Mouse (Mus musculus) right cerebral cortex, adult 2 months (tissue): ENCODE measurements around the gene Cers3.
A peak's percentile ranks its signal among the peaks of the same experiment; 100 is the strongest.

Experiments
- DNase-seq, 2 experiments: peaks; one replicate each; pipeline ENCODE4 v3.0.0; 2021 to 2022; ENCODE audit warnings: low spot score in 2 of 2

Cers3 gene

DNA sequence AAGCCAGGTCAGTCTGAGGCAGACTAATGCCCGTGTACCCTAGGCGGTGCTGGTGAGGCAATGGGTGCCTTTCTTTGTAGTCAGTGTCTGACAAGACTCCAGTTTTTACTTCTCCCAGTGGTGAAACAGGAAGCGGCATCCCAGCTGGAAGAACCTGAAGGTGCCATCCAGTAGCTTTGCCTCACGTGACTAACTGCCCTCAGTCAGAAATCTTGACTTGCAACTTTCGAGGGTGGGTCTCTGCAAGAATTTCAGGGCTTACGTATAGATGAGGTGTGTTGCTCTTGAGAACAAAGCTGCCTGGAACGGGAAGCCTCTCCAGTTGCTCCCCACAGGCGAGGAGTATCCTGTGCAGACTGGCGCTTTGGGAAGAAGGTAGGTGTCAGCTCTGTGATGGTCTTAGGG is at the start of gene Cers3:
TSS of gene Cers3 (plus strand) at position 128 of the 405 bp plus-strand sequence.
- DNase-seq, result no peak

DNA sequence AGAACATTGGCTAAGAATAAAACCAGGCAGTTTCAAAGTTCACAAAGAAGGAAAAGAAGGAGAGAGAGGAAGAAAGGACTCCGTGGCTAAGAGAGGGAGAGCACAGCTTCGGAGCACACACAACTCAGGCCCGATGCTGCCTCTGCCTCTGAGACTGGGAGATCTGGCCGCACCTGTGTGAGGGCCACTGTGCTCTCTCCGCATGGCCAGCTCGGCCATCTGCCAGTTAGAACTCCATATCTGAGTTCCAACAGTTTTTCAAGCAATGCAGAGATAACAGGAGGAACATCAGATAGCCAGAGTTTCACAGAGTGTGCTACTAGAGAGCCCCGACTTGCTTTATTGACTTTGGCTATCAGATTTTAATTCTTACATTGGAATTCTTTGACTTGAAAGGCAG is 48.8 kb upstream of the Cers3 start:
- no peak for DNase-seq

DNA sequence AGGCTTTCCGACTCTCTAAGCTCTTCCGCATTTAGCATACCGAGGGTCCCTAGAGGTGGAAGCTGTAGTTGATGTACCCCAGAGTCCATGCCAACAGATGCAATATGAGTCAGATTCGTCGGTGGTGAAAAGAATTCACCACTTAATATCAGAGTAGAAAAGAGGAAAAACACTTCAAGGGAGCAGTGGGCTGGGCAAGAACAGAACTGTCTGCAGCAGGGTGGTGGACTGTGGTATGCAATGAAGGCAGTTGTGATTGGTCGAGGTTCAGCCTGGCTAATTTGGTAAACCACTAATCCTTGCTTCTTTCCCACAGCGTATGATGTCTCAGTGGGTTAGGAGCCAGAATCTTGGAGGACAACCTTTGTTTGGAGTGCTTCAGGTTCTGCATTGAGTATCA is 40.6 kb upstream of the Cers3 start:
- DNase-seq, result no peak

DNA sequence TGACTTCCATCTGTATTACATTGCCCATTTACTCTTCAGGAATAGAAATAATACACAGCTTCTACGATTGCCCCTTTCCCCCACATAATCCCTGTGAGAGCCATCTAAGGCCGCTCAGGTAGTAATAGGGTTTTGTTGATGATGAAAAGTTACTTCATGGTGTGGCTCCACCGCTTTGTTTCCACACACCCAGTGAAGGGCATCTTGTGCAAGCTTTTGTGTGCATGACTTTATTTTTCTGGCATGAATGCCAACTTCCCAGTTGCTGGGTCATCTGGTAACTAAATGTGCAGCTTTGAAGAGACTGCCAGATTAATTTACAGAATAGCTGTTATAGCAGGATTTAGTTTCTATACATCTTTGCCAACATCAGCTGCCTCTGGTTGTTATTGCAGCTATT is 38.7 kb upstream of the Cers3 start:
- DNase-seq, result no peak

DNA sequence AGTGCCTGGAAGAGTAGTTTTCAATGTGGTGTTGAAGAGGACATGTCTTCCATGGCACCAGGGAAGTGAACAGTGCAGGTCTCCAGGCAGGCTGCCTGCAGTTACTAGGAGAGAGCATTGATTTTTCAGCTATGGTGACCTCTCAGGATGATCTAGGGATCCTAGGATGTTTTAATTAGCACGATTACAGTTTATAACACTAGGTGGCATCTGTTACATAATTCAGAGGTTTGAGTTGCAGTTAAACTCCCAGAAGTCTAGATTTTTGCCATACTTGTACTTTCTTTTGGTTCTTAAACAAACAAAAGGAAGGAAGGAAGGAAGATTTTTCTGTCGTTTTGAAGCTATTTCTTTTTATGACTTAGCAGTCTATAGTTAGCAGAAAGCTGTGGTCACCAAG is 32.1 kb upstream of the Cers3 start:
- no peak for DNase-seq

DNA sequence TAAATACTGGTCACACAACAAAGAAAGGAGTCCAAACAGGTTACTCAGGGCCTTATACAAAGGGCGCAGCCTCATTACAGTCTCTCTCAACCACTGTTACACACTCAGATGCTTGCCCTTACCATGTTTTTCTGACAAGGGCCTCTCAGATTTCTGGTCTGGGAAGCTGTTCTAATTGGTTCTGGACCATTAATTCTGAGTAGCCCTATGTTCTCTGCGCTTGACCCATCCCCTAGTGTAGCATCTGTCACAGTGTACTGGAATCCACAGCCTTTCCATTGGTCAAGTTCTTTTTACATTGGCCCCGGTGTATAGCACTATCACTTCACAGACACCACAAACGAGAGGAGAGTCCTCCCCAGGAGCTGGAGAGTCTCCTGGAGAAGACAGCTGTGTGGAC is 18.8 kb upstream of the Cers3 start:
- DNase-seq, result no peak

DNA sequence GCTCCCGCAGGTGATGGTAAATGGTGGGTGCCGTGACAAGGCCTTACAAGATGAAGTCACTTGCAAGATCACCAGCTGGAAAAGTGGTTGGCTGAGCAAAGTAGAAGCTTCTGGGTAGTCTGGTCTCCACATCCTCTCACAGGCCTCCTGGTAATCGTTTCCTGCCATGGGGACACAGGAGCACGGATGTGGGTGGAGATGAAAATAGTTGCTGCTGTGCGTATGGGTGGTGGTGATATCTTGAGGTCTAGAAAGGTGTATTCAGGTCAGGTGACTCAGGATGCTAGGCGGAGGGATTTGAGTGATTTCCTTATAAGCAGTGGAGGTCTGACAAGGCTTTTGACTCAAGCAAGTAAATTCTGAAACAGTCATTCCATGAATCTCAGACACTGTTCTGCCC is 18.4 kb upstream of the Cers3 start:
- DNase-seq, result no peak

DNA sequence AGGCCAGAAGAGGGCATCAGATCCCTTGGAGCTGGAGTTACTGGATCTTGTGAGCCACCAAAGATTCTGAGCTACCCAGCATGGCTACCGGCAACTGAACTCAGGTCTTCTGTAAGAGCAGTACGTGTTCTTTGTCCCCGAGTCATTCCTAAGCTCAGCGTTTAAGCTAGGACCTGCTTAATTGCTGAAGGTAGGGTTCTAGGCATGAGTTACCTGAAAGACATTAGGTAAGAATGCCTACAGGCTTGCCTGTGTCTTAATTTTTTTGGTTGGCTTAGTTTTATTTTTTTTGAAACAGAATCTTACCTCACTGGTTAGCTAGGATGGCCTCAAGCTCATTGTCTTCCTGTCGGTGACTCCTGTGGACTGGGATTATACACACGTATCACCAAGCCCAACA is 15.2 kb upstream of the Cers3 start:
- DNase-seq, result no peak

DNA sequence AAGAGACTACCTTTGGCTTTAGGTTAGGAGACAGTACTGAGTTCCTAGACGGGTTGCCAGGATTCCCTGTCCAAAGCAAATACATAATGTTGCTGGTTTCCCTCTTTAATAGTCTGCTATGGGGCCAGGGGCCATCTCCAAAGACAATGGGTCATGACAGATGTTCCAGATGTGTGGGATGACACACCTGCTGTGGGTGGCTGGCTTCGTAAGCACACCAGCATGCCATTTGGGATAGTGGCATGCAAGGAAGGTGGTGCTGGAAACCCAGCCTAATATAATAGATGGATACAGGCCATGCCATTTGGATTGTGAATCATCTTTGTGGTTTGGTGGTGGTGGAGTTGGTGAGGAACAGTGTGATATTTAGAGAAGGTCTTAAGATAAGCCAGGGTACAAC is 14.1 kb upstream of the Cers3 start:
- no peak for DNase-seq

DNA sequence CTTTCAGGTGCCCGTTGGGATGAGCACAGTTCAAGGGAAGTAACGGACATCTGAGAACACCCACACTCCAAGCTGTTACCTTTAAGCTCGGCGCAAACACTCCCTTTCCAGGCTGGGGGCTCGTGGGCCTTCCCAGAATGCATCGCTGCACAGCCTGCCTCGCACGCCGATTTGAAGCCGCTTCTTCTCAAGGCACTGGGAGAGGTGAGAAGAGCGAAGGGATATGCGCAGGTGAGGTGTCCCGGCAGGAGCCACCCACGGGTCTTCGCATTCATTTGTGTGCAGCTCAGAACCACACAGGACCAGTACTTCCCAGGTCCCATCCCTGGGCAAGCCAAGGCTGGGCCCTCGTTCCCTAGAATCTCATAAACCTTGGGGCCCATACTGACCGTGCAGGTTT is 9.9 kb upstream of the Cers3 start:
- DNase-seq, result no peak

DNA sequence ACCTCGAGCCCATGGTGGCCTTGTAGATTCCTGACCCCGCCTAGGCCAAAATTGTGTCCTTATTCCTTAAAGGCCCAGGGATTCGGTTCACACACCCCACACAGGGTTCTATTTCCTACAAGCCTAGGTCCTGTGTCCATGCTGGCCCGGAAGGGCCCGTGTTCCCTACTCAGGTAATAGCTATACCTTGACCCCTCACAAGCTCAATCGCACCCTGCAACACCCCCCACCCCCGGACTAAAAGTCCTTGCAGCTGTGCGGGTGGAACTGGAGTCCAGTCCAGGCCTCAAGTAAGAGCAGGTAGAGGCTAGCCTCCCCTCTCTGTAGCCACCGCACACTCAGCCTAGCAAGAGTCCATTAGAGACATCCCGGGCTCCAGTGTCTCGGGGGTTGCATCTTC is 9.4 kb upstream of the Cers3 start:
- DNase-seq, result no peak

DNA sequence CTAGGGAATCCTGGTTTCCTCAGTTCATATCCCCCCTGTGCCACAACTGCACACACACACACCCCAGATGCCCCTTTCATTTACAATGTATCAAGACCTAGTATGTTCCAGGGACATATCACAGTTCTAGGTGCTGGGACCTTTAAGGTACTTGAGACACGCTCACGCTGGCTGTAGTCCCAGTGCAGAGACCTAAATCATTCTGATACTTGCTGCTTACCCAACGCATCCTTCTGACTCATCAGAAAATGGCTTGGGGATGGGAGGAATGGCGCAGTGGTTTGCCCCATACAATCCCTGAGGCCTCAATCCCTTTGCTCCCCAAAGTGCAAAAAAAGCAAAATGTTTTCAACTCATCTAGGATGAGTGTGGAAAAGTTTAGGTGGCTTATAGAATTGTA is 8.8 kb upstream of the Cers3 start:
- no peak for DNase-seq

DNA sequence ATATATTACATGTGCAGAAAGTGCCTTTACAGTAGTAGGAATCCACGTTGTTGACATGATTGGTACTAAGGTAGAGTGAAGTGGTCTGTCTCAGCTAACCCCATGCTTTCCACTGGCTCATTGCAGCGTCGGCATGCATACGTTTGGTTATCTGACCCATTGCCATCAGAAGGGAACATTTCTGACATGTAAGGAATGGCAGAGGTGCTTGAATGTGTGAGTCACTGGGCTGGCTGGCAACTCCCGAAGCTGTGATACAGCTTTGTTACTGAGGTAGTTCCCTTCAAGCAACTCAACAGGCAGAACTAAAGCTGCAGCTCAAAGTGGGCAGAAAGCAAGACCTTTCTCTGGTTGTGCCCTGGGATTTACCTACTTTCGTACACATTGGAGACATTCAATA is 8.3 kb upstream of the Cers3 start:
- DNase-seq, result no peak

DNA sequence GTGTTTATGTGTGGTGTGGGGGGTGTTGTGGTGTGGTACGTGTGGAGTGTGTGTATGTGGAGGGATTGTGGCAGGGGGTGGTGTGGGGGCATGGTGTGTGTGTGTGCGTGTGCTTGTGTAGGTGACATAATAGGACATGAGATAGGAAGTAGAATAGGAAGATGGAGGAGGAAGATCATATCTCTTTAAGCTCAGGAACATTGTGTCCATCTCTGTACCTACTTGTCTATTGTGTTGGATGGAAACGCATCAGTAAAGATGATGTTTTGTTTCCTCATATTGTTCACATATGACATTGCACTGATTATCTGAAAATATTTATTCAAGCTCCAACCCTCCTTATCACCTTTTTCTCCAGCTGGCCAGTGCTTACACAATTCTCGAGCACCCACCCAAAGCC is 5.9 kb upstream of the Cers3 start:
- no peak for DNase-seq

DNA sequence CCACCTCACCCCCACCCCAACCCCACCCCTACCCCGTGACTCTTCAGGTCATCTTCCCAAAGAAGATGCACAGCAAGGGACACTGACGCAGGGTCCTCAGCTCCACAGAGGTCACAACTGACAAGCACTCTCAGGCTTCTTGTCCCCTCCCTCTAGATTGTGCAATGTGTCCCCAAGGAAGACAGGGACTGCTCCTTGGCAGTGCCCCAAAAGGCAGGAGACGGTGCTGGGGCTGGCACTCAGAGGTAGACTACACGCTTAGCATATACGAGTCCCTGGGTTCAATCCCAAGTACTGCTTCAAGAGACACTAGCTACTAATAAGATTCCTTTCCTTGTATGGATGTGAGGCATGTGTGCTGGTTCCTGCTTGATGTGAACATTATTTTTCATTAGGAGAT is 2.3 kb upstream of the Cers3 start:
- no peak for DNase-seq

DNA sequence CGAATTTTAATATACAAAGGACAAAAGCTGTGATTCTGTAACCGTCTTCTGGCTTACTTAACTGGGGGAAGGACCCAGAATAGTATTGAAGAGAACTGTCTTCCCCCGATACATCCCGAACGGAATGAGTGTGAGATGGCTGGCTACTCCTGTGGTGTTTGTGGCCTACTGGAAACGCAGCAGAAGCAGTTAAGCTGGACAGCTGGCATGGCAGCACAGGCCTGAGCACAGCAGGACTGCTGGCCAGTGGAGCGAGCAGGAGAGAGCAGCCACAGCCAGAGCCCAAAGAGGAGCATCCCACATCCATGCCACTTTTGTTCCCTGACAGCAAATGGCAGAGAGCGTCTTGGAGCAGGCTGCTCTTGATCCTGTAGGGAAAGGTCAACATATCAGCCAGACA is 1.9 kb upstream of the Cers3 start:
- DNase-seq, result no peak

DNA sequence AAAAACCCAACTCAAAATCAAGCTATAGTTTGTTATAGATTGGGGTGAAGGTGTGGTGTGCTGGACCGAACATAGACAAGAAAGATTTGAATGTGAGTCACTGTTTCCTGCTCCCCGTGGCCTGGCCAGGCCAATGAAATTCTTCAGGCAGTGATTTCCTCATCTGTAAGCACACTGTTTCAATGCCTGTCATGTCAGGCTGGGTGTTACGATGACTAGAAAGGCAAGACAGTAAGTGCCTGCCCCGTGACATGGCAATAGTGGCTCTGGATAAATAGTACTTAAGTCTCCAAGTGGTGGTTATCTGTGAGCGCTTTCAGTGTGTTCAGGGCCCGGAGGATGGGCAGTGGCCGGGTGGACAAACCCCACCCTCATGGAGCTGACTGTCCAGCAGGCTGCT is 3.7 kb downstream of the Cers3 start:
- DNase-seq, result no peak

DNA sequence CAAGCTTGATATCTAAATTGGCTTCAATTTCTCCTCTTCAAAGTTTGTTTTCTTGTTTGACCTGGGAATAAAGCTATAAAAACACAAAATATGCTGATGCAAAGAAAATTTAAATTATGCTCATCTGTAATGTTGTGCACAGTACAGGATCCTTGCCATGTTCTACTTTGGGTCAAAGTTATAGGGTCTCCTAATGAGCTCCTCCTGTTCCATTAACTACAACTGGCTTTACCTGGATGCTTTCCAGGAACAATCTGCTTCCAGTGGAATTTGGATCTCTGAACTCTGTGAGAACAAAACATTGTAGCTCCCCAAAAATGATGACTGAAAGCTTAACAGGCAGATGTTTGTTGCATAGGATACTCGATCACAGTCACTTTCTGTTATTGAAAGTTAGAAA is 6.7 kb downstream of the Cers3 start:
- no peak for DNase-seq

DNA sequence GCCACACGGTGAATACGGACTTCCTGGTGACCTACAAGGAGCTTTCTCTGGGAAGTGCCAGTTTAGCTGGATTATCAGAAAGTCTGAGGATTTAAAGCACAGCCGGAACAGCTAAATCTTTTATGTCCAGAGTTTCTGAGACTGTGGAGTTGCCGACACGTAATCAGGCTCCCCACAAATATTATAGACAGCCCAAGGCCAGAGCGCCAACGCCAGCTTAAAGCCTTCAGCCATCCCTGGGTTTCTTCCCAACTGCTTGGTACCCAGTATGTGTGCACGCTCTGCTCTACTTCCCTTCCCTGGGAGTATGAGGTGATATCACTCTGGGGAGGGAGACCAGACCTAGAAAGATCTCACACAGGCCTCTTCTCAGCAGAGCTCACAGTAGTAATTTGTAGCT is 10.5 kb downstream of the Cers3 start:
- DNase-seq, result no peak

DNA sequence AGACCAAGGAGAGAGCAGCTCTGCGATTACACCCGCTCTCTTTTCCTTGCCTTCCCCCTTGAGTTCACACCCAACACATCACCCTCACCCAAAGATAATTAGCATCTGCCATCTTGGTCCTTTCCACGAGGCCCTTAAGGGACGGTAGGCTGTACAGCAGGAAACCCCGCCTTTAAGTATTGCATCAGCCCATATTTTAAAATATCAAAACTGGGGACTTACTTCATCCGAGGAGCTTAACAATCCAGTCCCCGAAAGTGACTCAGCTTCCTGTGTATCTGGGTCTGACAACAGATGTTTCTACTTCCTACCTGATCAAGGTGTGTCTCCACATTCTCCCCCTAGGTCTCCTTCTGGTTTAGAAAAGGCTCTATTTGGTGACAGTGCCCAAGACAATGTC is 12.3 kb downstream of the Cers3 start:
- no peak for DNase-seq

DNA sequence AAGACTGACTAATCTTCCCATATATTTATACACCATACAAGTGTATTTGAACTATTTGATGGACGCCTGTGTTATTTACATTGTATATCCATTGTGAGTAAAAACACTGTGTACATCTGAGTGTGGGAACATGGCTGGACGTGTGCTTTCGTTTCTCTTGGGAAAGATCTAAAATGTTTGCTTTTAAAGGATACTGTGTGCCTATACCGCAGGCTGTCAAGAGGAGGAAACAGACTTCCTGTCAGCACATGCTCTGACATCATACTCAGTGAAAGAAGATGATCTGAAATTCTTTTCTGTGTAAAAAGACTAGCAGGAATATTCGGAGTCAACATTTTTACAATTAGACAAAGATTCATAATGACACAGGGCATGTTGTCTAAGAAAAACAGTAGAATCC is 26.6 kb downstream of the Cers3 start:
- no peak for DNase-seq

DNA sequence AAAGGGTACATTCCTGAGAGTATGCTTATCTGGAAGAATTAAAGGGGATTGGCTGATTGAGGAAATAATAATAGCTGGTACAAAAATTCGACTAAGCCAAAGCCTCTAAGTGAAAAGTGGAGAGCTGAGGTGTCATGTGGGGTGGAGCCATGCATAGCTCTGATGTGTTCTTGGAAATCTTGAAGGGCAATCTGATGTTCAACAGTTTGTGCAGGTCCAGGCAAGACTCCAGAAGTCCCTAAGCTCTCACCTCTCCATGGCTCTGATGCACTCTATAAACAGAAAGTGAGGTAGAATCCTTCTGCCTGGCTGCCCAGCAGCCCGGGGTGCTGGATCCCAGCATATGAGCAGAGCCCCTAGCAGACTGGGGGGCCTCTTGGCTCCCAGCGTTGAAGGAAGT is 27.4 kb downstream of the Cers3 start:
- no peak for DNase-seq

DNA sequence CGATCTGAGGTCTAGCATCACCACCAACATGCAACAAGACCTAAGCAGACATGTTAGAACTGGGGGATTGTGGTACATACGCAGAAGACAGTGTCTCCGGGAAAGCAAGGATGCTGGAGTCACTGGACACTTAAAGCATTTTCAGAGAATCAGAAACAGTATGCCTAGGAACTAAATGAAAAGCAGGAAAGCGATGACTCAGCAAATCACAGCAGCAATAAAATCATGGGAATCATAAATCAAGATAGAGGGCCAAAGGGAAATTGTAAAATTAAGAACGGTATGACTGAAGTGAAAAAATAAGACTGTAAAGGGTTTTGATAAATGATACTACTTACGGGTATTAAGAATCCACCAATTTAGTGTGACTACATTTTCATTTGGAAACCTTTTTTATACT is 27.9 kb downstream of the Cers3 start:
- no peak for DNase-seq

DNA sequence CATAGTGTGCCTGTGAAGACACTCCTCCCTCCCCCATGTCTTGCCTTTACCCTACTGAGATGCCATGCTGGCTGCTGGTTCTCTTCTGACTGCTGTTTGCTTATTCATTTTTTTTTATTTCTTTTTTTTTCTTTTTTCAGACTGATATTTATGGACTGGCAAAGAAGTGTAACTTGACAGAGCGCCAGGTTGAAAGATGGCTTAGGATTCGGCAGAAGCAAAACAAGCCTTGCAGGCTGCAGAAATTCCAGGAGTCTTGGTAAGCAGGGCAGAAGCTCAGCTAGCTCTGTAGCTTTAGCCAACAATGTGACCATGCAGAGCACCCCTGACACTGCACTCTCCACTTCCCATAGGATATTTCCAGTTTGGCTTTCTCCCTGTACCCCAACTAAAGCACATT is 36.1 kb downstream of the Cers3 start:
- DNase-seq, result peak; percentile 25 to 41
